Mouse (Mus musculus) liver, adult 2 months (tissue): ENCODE data around the gene Hipk3.

ENCODE experiments used
- CTCF ChIP-seq: fragments of 200-500 bp; IDR thresholded peaks from 2 replicates; pipeline ENCODE4 v1.5.1; 2011; ENCODE audit warnings: low read depth, low read length, control low read depth
- POLR2A ChIP-seq: fragments of 200-500 bp; IDR thresholded peaks from 2 replicates; pipeline ENCODE4 v1.6.1; 2011; ENCODE audit warnings: low read length, control low read depth; ENCODE audit not compliant: insufficient read depth; ENCODE audit errors: extremely low read depth

DNA sequence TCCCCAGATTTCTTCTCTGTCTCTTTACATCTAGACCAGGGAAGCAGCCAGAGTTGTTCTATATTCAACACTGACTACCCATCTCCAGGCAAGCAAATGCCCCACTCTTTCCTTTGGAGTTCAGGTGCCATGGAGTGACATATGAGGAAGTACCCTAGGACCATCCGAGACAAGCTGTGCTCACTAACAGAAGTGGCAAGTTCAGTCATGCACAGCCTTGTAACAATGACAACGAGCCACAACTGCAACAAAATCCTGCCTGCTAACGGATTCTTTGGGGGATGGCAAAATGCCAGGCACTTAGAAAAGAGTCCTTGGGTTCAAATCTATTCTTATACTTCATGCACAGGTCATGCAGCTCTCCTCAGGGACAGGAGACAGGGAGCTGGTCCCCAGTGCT is 8.1 kb upstream of the Hipk3 start:
- no peak for TF ChIP-seq POLR2A
- no peak for TF ChIP-seq CTCF
